Mouse (Mus musculus): ENCODE measurements around the gene Ap1ar. TPM values are rescaled to one million over a fixed set of nuclear protein-coding genes. Genes with fewer than 3 reads are reported as not detected.

Ap1ar gene
- 26.3 and 32.4 TPM in 2 replicates for polyA plus RNA-seq (2015; fragmentation: Nextera tagmentation; extraction: Ambion mirVana)

DNA sequence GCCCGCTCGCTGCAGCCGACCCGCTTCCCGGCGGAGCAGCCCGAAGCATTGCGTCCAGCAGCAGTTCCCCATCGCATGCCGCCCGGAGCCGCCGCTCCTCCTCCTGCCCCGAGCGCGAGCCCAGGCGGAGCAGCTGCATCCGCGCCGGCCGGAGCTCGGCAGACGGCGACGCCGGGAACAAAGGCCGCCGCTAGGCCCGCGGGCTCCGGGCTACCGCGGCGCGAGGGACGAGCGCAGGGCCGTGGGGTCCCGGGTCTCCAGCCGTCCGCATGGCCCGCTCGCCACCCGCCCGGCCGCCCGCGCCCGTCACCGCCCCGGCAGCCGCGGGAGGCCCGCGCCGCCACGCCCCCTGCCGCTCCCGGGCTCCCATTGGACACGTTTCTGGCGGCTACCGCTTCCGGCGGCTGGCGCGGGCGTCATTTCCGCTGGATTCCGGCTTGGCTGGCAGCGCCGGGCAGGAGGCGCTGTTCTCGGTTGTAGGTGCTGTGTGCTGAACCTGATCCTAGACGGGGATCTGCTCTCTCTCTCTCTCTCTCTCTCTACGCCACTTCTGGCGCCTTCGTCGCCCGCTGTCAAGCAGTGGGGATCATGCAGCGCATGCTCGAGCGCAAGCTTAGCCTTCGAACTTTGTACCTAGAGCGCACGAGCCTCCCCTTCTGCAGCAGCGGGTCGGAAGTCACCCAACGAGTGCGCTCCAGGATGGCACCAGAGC lies at the start of gene Ap1ar:
Gene Ap1ar, minus strand, starts transcription at position 370 of the 712 bp plus-strand sequence.
- peak; percentile 97 for DNase-seq (ENCODE audit: low spot score)

GRCm38 (mm10) chr3:127881684-127882083 lies 44.4 kb upstream of the Ap1ar start:
- no peak for DNase-seq (ENCODE audit: low spot score)

GRCm38 (mm10) chr3:127879968-127880367 lies 42.6 kb upstream of the Ap1ar start:
- no peak for DNase-seq (ENCODE audit: low spot score)

- DNase-seq (ENCODE audit: low spot score) = no peak
Measured at GRCm38 (mm10) chr3:127875509-127875908, 38.2 kb upstream of the Ap1ar start.

- DNase-seq (ENCODE audit: low spot score) = no peak
Measured at GRCm38 (mm10) chr3:127875059-127875458, 37.7 kb upstream of the Ap1ar start.

- no peak for DNase-seq (ENCODE audit: low spot score)
Measured at GRCm38 (mm10) chr3:127874254-127874883, 37.0 kb upstream of the Ap1ar start.

DNA sequence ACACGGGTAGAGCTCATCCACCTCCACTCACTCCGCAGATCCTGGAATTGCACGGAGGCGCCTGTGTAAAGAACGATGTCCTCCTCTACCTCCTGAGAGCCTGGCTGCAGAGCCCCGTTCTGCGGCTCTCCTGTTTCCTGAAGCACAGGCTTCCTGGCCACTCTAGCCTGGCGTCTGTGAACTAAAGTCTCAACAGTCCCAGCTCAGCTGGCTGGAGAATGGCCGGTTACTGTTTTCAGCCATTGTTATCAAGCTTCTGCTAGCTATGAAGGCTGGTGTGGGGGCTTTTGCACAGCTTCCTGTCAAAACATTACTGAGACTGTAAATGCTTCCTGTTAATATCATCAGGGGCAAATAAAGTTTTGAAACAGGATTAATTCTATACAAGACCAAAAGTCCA lies 34.3 kb upstream of the Ap1ar start:
- DNase-seq (ENCODE audit: low spot score) = no peak

DNA sequence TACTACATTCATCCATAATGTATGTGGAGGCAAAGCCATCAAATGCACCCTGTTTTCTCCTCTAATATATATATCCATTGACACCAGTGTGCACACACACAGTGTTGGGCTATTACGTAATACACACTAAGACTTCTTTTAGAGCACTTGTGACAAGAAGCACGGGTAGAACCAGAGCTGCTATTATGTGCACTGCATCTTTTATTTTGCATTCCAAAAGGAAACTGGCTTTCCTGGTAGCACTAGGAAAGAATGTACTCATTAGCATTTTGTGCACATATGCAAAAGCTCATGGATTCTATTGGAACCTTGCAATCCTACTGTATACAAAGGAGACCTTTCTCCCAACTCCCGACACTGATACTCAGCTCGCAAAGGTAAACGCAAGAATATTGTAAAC lies 31.6 kb upstream of the Ap1ar start:
- no peak for DNase-seq (ENCODE audit: low spot score)

GRCm38 (mm10) chr3:127868046-127868758 lies 30.9 kb upstream of the Ap1ar start:
- peak; percentile 60 for DNase-seq (ENCODE audit: low spot score)

DNA sequence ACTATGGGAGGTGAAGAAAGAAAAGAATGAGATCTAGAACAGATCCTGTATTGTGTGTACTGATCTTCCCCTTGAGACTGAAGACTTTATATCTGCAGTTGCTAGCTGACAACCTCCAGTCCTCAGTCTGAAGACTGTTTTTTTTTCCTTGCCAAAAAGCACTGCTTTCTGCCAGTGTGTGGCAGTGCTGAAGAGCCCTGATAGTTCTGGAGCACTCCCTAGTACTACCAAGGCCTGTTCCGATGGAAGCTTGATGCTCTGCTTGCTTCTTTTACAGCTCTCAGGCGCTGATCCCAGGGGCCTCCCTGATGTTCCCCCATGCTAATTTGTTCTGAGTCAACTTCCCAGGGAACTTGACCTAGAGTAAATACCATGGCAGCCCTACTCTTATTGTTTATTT lies 26.9 kb upstream of the Ap1ar start:
- no peak for DNase-seq (ENCODE audit: low spot score)

DNA sequence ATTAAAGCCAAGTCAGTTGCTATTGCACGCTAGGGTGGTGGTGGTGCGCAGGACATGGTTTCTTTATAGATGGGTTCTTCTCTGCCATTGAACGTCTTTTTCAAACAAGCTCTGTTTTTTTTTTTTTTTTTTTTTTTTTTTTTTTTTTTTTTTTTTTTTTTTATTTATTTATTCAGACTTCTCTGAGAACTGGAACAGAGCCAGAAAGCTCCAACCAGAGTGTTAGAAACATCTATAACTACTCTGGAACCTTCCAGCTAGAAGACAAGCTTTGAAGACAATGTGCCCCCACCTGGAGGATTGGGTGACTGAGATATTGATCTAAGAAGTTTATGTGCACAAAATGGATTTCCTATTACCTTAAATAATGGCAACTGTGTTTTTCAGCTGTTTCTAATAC lies 26.2 kb upstream of the Ap1ar start:
- DNase-seq (ENCODE audit: low spot score) = peak; percentile 40

DNA sequence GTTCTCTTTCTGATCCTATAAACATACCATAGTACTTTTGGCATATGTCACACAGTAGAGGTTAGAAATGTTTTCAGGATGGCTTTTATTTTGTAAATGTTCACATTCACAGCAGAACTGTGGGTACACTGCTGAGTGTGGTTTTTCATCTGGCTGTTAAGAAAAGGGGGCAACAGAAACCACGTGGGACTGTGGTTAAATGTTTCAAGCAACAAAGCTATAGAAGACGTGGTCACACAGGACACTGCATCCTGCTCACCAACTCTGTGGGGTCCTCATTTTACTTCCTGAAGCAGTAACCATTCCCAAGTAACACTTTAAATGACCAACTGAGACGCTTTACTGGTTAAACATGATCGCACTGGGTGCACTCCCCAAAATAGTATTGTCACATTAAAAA lies 25.2 kb upstream of the Ap1ar start:
- DNase-seq (ENCODE audit: low spot score) = peak; percentile 77

- no peak for DNase-seq (ENCODE audit: low spot score)
Measured at GRCm38 (mm10) chr3:127861340-127861739, 24.0 kb upstream of the Ap1ar start.

- DNase-seq (ENCODE audit: low spot score) = peak; percentile 83
Measured at GRCm38 (mm10) chr3:127853431-127854206, 16.3 kb upstream of the Ap1ar start.

- DNase-seq (ENCODE audit: low spot score) = no peak
Measured at GRCm38 (mm10) chr3:127852722-127853121, 15.4 kb upstream of the Ap1ar start.

GRCm38 (mm10) chr3:127850776-127851646 lies 13.7 kb upstream of the Ap1ar start:
- DNase-seq (ENCODE audit: low spot score) = no peak

DNA sequence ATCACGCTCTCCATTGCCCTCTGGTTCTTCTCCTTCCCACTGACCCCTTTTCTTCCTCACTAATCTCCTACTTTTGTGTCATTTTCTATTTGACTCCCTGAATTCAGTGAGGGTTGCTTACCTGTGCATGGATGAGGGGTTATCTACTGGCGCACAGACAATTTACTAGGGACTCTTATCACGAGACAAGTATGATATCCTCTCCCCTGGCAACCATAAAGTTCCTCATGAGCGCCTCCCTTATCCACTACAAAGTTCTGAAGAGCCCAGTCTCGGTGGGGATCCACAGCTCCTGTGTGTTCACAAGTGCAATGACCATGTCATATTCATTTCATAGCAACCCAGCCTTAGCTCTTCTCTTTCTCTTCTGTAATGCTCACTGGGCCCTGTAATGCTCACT lies 12.6 kb upstream of the Ap1ar start:
- DNase-seq (ENCODE audit: low spot score) = no peak

DNA sequence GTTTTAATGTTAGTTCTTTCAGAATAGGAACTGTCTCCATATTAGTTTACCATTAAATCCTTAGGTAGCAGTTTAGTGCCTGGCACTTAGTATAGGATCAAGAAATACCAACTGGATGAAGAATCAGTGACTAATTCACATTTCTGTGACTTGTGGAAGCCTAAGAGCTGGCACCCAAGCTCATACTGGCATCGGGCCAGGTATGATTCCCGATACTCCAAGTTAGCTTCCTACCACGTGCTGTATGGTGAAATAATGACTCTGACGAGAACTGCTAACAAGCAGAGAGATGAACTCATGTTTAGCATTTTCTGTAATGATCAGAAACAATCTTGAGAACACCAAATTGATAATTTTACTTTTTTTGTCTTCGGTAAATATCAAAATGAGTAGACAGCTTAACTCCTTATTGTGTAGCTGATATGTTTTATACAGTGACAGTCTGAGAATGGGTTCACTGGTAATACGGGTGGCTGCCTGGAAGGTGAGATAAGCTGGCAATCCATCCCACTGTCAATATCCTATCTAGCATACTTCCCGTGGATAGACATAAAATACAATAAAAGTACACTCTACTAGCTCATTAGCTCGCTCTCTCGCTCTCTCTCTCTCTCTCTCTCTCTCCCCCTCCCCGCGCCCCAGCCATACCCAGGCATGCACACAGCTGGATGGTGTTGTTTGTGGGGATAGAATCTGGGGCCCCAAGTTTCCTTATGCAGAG lies 10.9 kb upstream of the Ap1ar start:
- DNase-seq (ENCODE audit: low spot score) = no peak

- no peak for DNase-seq (ENCODE audit: low spot score)
Measured at GRCm38 (mm10) chr3:127843941-127844327, 6.6 kb upstream of the Ap1ar start.

All from thymus, postnatal 0 days (tissue).